Mouse (Mus musculus): Measurements from ENCODE around the gene Atp8b5.

The Atp8b5 gene

DNA sequence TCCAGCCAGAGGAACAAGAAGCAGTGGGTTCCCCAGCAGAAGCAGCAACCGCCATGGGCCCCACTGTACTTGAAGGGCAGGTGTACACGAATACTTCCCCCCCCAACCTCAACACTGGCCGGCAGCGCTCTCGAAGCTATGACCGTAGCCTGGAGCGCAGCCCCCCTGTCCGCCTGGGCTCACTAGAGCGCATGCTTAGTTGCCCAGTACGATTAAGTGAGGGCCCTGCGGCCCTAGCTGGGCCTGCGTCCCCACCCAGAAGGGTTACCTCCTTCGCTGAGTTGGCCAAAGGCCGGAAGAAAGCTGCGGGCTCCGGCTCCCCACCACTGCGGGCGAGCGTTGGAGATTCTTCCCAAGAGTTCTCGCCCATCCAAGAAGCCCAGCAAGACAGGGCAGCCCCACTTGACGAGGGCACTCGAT, 149.1 kb downstream of the Atp8b5 start:
- no peak for DNase-seq

- DNase-seq = peak; percentile 55
Observed at GRCm38 (mm10) chr4:43417269-43418062, 150.5 kb downstream of the Atp8b5 start.

DNA sequence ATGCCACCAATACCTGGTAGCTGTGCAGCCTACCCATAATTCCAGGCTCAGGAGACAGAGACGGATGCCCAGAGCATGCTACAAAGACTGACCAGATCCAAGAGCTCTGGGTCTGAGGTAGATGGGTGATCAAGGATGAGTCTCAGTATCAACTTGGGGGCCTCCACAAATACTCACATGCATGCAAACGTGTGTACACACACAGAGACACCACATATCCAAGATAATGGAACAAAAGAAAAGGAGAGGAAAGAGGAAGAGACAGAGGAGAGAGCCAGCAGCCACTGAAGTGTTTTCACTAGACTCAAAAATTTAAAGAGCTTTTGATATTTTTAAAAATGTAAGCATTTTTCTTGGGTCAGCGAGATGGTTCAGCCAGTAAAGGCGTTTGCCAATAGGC, 151.5 kb downstream of the Atp8b5 start:
- DNase-seq = no peak

GRCm38 (mm10) chr4:43418973-43419656, 152.2 kb downstream of the Atp8b5 start:
- DNase-seq = no peak

GRCm38 (mm10) chr4:43419801-43420281, 152.9 kb downstream of the Atp8b5 start:
- DNase-seq = no peak

DNA sequence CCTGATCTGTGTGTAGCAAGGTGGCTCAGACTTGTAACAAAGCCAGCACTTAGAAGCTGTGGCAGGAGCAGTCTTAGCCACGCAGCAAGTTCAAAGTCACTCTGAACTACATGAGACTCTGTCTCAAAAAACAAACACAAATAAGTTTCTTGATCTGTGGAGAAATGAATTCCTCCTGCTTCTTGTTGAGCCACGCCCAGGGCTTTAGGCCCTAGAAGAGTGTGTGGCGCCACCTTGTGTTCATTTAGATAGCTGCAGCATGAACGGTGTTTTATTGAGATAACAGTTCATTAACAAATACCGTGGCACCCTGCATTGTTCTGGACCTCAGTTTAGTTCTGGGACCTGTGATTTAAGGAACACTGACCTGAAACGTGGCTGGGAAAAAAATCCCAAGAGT, 153.3 kb downstream of the Atp8b5 start:
- peak; percentile 75 for DNase-seq

GRCm38 (mm10) chr4:43421632-43422240, 154.8 kb downstream of the Atp8b5 start:
- DNase-seq = peak; percentile 44
